Mouse (Mus musculus): ENCODE results near the gene Gm10972. TPM values are rescaled to one million over a fixed set of nuclear protein-coding genes. Genes with fewer than 3 reads are reported as not detected.
"Not testable (repeated sequence)": the region's sequence is repeated elsewhere in the genome, so short reads cannot be mapped to it uniquely, and the experiment has no call there.

Gm10972 gene
- total RNA-seq, 2 experiments from 2014 or later = not detected

DNA sequence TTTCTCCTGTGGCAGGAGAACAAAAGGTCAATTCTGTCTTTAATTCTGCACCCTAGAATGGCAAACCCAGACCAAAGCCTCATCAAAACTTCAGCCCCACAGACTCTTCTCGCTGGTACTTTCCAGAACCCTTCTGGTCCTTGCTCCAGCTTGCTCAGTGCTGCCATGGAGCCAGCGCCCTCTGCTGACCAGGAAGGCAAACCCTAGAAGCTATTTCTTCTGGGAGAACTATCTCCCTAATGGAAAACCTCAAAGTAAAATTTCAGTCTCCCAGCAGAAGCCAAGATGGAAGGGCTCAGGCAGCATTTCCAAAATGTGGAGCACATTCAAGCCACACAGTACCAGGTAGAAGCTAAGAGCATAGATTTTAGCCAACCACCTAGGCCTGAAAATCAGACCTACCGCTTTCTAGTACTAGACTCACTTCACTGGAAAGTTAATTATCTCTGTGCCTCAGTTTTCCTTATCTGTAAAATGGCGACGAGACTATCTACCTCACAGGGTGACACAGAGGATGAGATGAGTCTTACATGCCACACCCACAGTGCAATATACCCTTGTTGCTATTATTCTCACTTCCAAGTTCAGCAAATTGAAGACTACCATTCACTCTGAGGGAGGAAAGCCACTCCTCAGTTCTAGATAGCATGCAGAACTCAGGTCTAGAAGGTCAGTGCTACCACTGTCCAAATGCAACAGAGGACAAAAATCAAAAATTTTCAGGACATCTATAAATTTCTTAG, 22.3 kb downstream of the Gm10972 start:
- DNase-seq (ENCODE audit: extremely low spot score in 1 of 2, low spot score in 2 of 2); intact Hi-C loops (cut with DNase I); H3K27ac ChIP-seq; H3K4me3 ChIP-seq: not testable (repeated sequence)
- peak; percentile 23 for TF ChIP-seq CTCF (IDR thresholded peaks at IDR 0.05)

DNA sequence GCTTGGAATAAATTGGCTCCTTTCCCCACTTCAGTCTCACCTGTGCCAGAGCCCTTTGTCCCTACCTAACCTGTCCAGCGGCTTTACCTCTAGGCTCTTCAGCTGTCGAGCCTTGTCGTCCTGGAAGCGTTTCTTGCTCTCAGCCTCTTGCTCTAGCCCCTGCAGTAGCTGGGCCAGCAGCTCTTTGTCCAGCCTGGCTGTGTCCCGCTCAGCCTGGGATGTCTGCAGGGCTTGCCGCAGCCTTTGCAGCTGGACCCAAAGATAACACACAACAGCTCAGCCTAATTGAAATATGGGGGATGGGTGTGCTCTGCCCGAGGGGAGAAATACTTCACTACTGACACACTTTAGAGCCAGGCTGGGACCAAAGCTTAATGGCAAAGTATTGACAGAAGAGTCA, 23.0 kb downstream of the Gm10972 start:
- intact Hi-C loops (cut with DNase I); DNase-seq (ENCODE audit: extremely low spot score in 1 of 2, low spot score in 2 of 2); H3K4me3 ChIP-seq; H3K27ac ChIP-seq: not testable (repeated sequence)

DNA sequence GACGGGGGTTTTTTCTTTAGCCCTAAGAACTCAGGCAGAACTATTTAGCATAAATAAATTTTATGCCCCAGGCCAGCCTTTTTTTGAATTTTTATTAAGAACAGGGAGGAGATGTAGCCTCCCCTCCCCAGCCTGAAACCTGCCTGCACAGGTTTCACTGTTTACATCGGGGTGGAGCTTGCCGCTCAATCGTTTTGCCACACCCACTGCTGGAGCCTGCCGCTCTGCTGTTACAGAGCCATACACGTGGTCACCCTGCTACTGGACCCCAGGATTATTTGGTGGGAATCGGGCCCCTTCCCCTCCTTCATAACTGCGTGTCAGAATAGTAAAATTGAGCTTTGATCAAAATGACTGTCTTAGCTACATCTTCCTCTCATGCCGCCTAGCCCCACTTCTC, 32.2 kb downstream of the Gm10972 start:
- intact Hi-C loops (cut with DNase I); H3K27ac ChIP-seq; DNase-seq (ENCODE audit: extremely low spot score in 1 of 2, low spot score in 2 of 2); H3K4me3 ChIP-seq: not testable (repeated sequence)

- TF ChIP-seq CTCF (IDR thresholded peaks at IDR 0.05) = no peak
- intact Hi-C loops (cut with DNase I) = no loop called here
- no peak for DNase-seq (ENCODE audit: extremely low spot score in 1 of 2, low spot score in 2 of 2)
- no peak overlapping the region for H3K27ac ChIP-seq
- no peak overlapping the region for H3K4me3 ChIP-seq
These were observed 36.5 kb downstream of the Gm10972 start for GRCm38 (mm10) chr3:94679351-94679841.

DNA sequence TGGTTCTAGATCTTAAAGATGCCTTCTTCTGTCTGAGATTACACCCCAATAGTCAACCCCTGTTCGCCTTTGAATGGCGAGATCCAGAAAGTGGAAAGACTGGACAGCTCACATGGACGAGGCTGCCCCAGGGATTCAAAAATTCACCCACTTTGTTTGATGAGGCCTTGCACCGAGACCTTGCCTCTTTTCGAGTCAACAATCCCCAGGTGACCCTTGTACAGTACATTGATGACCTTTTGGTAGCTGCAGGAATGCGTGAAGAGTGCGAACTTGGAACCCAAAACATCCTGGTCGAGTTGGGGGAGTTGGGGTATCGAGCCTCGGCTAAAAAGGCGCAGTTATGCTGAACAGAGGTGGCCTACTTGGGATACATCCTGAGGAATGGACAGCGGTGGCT, 37.1 kb downstream of the Gm10972 start:
- intact Hi-C loops (cut with DNase I); DNase-seq (ENCODE audit: extremely low spot score in 1 of 2, low spot score in 2 of 2); H3K27ac ChIP-seq; H3K4me3 ChIP-seq: not testable (repeated sequence)

DNA sequence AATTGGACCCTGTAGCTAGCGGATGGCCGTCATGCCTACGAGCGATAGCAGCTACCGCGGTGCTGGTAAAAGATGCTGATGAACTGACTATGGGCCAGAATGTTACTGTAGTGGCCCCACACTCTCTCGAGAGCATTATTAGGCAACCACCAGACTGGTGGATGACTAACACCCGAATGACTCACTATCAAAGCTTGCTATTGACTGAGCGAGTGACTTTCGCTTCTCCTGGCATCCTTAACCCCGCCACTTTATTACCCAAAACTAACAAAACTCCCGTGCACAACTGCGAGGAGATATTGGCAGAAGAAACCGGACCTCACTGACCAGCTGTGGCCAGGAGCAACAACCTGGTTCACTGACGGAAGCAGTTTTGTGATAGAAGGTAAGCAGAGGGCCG, 37.9 kb downstream of the Gm10972 start:
- no peak for DNase-seq (ENCODE audit: extremely low spot score in 1 of 2, low spot score in 2 of 2)
- no peak overlapping the region for H3K27ac ChIP-seq
- intact Hi-C loops (cut with DNase I) = no loop called here
- TF ChIP-seq CTCF (IDR thresholded peaks at IDR 0.05) = no peak
- no peak overlapping the region for H3K4me3 ChIP-seq

GRCm38 (mm10) chr3:94683646-94684045, 40.7 kb downstream of the Gm10972 start:
- intact Hi-C loops (cut with DNase I) = no loop called here
- H3K4me3 ChIP-seq = no peak overlapping the region
- TF ChIP-seq CTCF (IDR thresholded peaks at IDR 0.05) = no peak
- H3K27ac ChIP-seq = no peak overlapping the region
- no peak for DNase-seq (ENCODE audit: extremely low spot score in 1 of 2, low spot score in 2 of 2)

DNA sequence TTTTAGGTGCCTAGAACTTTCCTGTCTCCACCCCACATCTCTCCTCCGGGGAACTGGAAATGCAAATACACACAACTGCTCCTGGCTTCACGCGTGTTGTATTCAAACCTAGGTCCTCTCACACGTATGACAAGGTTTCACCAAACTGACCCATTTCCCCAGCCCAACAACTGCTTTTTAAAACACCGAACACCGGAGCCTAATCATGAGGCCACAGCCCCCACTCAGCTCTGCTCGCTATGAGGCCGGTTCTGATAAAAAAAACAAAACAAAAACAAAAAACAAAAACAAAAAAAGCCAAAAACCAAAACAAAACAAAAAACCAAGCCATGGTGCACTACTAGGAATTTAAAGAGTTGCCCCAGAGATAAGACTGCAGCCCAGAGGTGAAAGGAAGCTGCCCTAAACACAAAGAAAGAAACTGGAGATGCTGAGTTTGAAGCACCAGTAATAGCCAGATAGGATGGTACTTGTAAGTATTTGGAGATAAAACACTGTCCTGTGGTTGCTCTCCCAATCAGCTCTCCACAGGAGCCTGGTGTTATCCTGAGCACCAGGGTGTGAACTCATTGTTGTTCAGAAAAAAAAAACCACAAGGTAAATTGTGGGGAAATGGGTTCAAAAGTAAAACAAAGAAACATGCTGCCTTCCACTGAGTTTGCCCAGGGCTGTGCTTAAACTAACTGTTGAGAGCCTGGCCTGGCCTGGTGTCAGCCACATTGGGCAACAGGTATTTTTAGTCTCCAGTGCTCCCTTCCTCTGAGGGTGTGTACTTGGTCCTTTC, 43.3 kb downstream of the Gm10972 start:
- intact Hi-C loops (cut with DNase I); DNase-seq (ENCODE audit: extremely low spot score in 1 of 2, low spot score in 2 of 2); H3K4me3 ChIP-seq; H3K27ac ChIP-seq: not testable (repeated sequence)

GRCm38 (mm10) chr3:94688698-94689097, 45.8 kb downstream of the Gm10972 start:
- H3K4me3 ChIP-seq; DNase-seq (ENCODE audit: extremely low spot score in 1 of 2, low spot score in 2 of 2); intact Hi-C loops (cut with DNase I); H3K27ac ChIP-seq: not testable (repeated sequence)

- intact Hi-C loops (cut with DNase I); H3K4me3 ChIP-seq; DNase-seq (ENCODE audit: extremely low spot score in 1 of 2, low spot score in 2 of 2); H3K27ac ChIP-seq: not testable (repeated sequence)
These were observed 46.3 kb downstream of the Gm10972 start for GRCm38 (mm10) chr3:94689195-94689594.

DNA sequence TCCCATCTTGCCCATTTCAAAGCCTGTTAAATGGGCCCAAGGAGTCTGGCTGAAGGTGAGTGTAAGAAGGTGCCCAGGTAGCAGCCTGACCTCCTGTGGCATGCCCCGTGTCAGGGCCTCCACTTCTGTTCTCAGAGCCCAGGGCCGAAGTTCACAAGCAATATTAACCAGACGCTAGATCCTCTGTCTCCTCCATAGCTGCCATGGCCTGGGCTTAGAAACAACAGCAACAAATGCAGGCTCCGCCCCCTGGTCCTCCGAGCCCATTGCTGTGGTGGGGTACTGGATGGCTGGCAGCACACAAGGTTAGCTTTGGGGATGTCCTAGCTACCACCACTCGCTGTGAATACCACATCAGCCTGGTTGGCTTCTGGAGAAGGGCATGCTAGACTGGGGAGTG, 47.2 kb downstream of the Gm10972 start:
- DNase-seq (ENCODE audit: extremely low spot score in 1 of 2, low spot score in 2 of 2); H3K4me3 ChIP-seq; H3K27ac ChIP-seq: not testable (repeated sequence)
- intact Hi-C loops (cut with DNase I) = loop anchor here (10.0 kb wide), 1 partner anchor 245 kb away; the partner anchor contains the start of gene Selenbp1

- no peak for DNase-seq (ENCODE audit: extremely low spot score in 1 of 2, low spot score in 2 of 2)
- intact Hi-C loops (cut with DNase I) = loop anchor here (10.0 kb wide), 1 partner anchor 244 kb away; the partner anchor contains the start of gene Selenbp1
- H3K27ac ChIP-seq = no peak overlapping the region
- TF ChIP-seq CTCF (IDR thresholded peaks at IDR 0.05) = no peak
- no peak overlapping the region for H3K4me3 ChIP-seq
These were observed 47.8 kb downstream of the Gm10972 start for GRCm38 (mm10) chr3:94690616-94691247.

GRCm38 (mm10) chr3:94691694-94692093, 48.8 kb downstream of the Gm10972 start:
- not testable (repeated sequence) for DNase-seq (ENCODE audit: extremely low spot score in 1 of 2, low spot score in 2 of 2); H3K4me3 ChIP-seq; H3K27ac ChIP-seq
- intact Hi-C loops (cut with DNase I) = loop anchor here (10.0 kb wide), 1 partner anchor 243 kb away; the partner anchor contains the start of gene Selenbp1
